Mouse (Mus musculus) limb, embryonic 12.5 days (tissue): ENCODE measurements around the gene F2. TPM values are rescaled to one million over a fixed set of nuclear protein-coding genes. Genes with fewer than 3 reads are reported as not detected.
"Not testable (repeated sequence)": the region's sequence is repeated elsewhere in the genome, so short reads cannot be mapped to it uniquely, and the experiment has no call there.

ENCODE experiments used
- ATAC-seq: fragments of 200-750 bp; cut with Nextera tagmentation; 2 replicates; pipeline ENCODE4 v1.8.0; 2017; ENCODE audit warnings: low read depth, moderate TSS enrichment; ENCODE audit not compliant: insufficient number of reproducible peaks, insufficient read depth, low FRiP score, low TSS enrichment
- H3K27ac ChIP-seq: fragments of 300-500 bp; sonication (generic); 2 replicates; pipeline ENCODE4 v1.5.1; 2016; ENCODE audit warnings: mild to moderate bottlenecking, moderate library complexity
- H3K27me3 ChIP-seq: fragments of 300-500 bp; sonication (generic); 2 replicates; pipeline ENCODE4 v1.6.1; 2016; ENCODE audit warnings: mild to moderate bottlenecking, moderate library complexity
- H3K36me3 ChIP-seq: fragments of 300-500 bp; sonication (generic); 2 replicates; pipeline ENCODE4 v1.6.1; 2016; ENCODE audit warnings: mild to moderate bottlenecking, moderate library complexity
- H3K4me1 ChIP-seq: fragments of 300-500 bp; sonication (generic); replicated peaks from 2 replicates; pipeline ENCODE4 v1.6.1; 2016
- H3K4me2 ChIP-seq: fragments of 300-500 bp; sonication (generic); 2 replicates; pipeline ENCODE4 v1.6.1; 2016; ENCODE audit warnings: mild to moderate bottlenecking, moderate library complexity
- H3K4me3 ChIP-seq: fragments of 300-500 bp; sonication (generic); replicated peaks from 2 replicates; pipeline ENCODE4 v1.5.1; 2016; ENCODE audit warnings: mild to moderate bottlenecking
- H3K9ac ChIP-seq: fragments of 300-500 bp; sonication (generic); replicated peaks from 2 replicates; pipeline ENCODE4 v1.6.1; 2016; ENCODE audit warnings: mild to moderate bottlenecking, moderate library complexity
- H3K9me3 ChIP-seq: fragments of 300-500 bp; sonication (generic); 2 replicates; pipeline ENCODE4 v1.6.1; 2016; ENCODE audit warnings: mild to moderate bottlenecking, moderate library complexity
- WGBS: fragments of 180-500 bp; shearing (Covaris S2); methylation state at CpG from one replicate; pipeline ENCODE4 v1.1.7; 2016; 5-methylcytosine and 5-hydroxymethylcytosine counted together
- polyA plus RNA-seq: library from polyadenylated mRNA; unstranded; fragments of >200 nt; fragmentation: Nextera tagmentation; extraction: Ambion mirVana; gene quantifications from 2 replicates; pipeline ENCODE4 v1.2.1, GENCODE M21; 2016

F2 gene
- polyA plus RNA-seq, 1 experiment from 2014 or later, result 0.40 TPM

GRCm38 (mm10) chr2:91629682-91630081 is 6.5 kb downstream of the F2 start:
- Histone ChIP-seq H3K27ac (no peak overlapping the region), H3K4me2 (no peak overlapping the region), H3K36me3 (no peaks in the 10 kb centered on the region), H3K9me3 (no peaks in the 10 kb centered on the region), H3K4me1 (no peaks in the 10 kb centered on the region), H3K4me3 (no peak overlapping the region), H3K27me3 (no peaks in the 10 kb centered on the region), H3K9ac (no peak overlapping the region)
- WGBS, result 86% methylated on average over 18 of the region's 18 CpGs
- ATAC-seq, result no peak

GRCm38 (mm10) chr2:91628171-91628570 is 8.0 kb downstream of the F2 start:
- no peak overlapping the region for H3K4me2 ChIP-seq
- H3K4me1 ChIP-seq, result no peaks in the 10 kb centered on the region
- no peak overlapping the region for H3K4me3 ChIP-seq
- 84% methylated on average over 8 of the region's 8 CpGs for WGBS
- no peaks in the 10 kb centered on the region for H3K27me3 ChIP-seq
- no peak overlapping the region for H3K27ac ChIP-seq
- no peaks in the 10 kb centered on the region for H3K9me3 ChIP-seq
- ATAC-seq, result no peak
- H3K36me3 ChIP-seq, result peaks cover 4% of the 10 kb centered on the region; the same call in 1 of the 2 replicates
- no peak overlapping the region for H3K9ac ChIP-seq

GRCm38 (mm10) chr2:91627486-91627885 is 8.7 kb downstream of the F2 start:
- no peak overlapping the region for H3K27ac ChIP-seq
- ATAC-seq, result no peak

GRCm38 (mm10) chr2:91623366-91623765 is 12.8 kb downstream of the F2 start:
- H3K9ac ChIP-seq, H3K4me3 ChIP-seq, H3K9me3 ChIP-seq, H3K4me1 ChIP-seq, H3K27ac ChIP-seq, H3K27me3 ChIP-seq, H3K4me2 ChIP-seq, ATAC-seq: not testable (repeated sequence)
- WGBS, result 94% methylated on average over 7 of the region's 7 CpGs
- peaks cover 51% of the 10 kb centered on the region for H3K36me3 ChIP-seq

More at GRCm38 (mm10) chr2:91627486-91627885, 8.7 kb downstream of the F2 start:
- no peaks in the 10 kb centered on the region for H3K9me3 ChIP-seq
- WGBS, result 71% methylated on average over 5 of the region's 5 CpGs
- no peak overlapping the region for H3K4me2 ChIP-seq
- H3K4me1 ChIP-seq, result no peaks in the 10 kb centered on the region
- no peak overlapping the region for H3K9ac ChIP-seq
- peaks cover 11% of the 10 kb centered on the region for H3K36me3 ChIP-seq
- no peak overlapping the region for H3K4me3 ChIP-seq
- no peaks in the 10 kb centered on the region for H3K27me3 ChIP-seq

- no peak for ATAC-seq
- Histone ChIP-seq H3K27me3 (no peaks in the 10 kb centered on the region), H3K4me2 (no peak overlapping the region), H3K27ac (no peak overlapping the region), H3K9ac (no peak overlapping the region), H3K36me3 (peaks cover 62% of the 10 kb centered on the region), H3K9me3 (no peaks in the 10 kb centered on the region), H3K4me1 (no peaks in the 10 kb centered on the region), H3K4me3 (no peak overlapping the region)
- 93% methylated on average over 5 of the region's 5 CpGs for WGBS
These were observed 13.9 kb downstream of the F2 start for GRCm38 (mm10) chr2:91622356-91622755.

GRCm38 (mm10) chr2:91609370-91609769 is 26.8 kb downstream of the F2 start:
- not testable (repeated sequence) for H3K27ac ChIP-seq, H3K27me3 ChIP-seq, H3K9ac ChIP-seq, H3K4me1 ChIP-seq, H3K4me2 ChIP-seq, ATAC-seq, H3K4me3 ChIP-seq, H3K9me3 ChIP-seq
- H3K36me3 ChIP-seq, result peaks cover 82% of the 10 kb centered on the region

- no peak overlapping the region for H3K27ac ChIP-seq
- H3K36me3 ChIP-seq, result peaks cover 89% of the 10 kb centered on the region
These were observed 33.8 kb downstream of the F2 start for GRCm38 (mm10) chr2:91602389-91602788.

GRCm38 (mm10) chr2:91600475-91600874 is 35.7 kb downstream of the F2 start:
- no peaks in the 10 kb centered on the region for H3K4me1 ChIP-seq
- H3K27me3 ChIP-seq, result no peaks in the 10 kb centered on the region
- 95% methylated on average over 4 of the region's 4 CpGs for WGBS
- ATAC-seq, result no peak
- H3K9ac ChIP-seq, result no peak overlapping the region
- H3K4me2 ChIP-seq, result no peak overlapping the region
- H3K27ac ChIP-seq, result no peak overlapping the region
- no peaks in the 10 kb centered on the region for H3K9me3 ChIP-seq
- peaks cover 92% of the 10 kb centered on the region for H3K36me3 ChIP-seq
- no peak overlapping the region for H3K4me3 ChIP-seq

More at GRCm38 (mm10) chr2:91602389-91602788, 33.8 kb downstream of the F2 start:
- Histone ChIP-seq H3K27me3 (no peaks in the 10 kb centered on the region), H3K9me3 (no peaks in the 10 kb centered on the region), H3K4me2 (no peak overlapping the region), H3K4me3 (no peak overlapping the region), H3K4me1 (no peaks in the 10 kb centered on the region), H3K9ac (no peak overlapping the region)
- 83% methylated on average over 4 of the region's 4 CpGs for WGBS
- ATAC-seq, result no peak

- WGBS, result 89% methylated on average over 1 of the region's 1 CpGs
- peaks cover 77% of the 10 kb centered on the region for H3K36me3 ChIP-seq
- no peak overlapping the region for H3K4me3 ChIP-seq
- no peak overlapping the region for H3K4me2 ChIP-seq
- ATAC-seq, result no peak
- no peaks in the 10 kb centered on the region for H3K27me3 ChIP-seq
- H3K9me3 ChIP-seq, result no peaks in the 10 kb centered on the region
- no peak overlapping the region for H3K9ac ChIP-seq
- no peak overlapping the region for H3K27ac ChIP-seq
- H3K4me1 ChIP-seq, result no peaks in the 10 kb centered on the region
These were observed 50.0 kb downstream of the F2 start for GRCm38 (mm10) chr2:91586242-91586641.

GRCm38 (mm10) chr2:91580894-91581293 is 55.3 kb downstream of the F2 start:
- no peak for ATAC-seq
- Histone ChIP-seq H3K27ac (no peak overlapping the region), H3K9ac (no peak overlapping the region), H3K4me3 (no peak overlapping the region), H3K9me3 (no peaks in the 10 kb centered on the region), H3K4me1 (no peaks in the 10 kb centered on the region), H3K36me3 (peaks cover 76% of the 10 kb centered on the region), H3K27me3 (no peaks in the 10 kb centered on the region), H3K4me2 (no peak overlapping the region)
- whole genome bisulfite sequencing, result 95% methylated on average over 1 of the region's 1 CpGs
